Mouse (Mus musculus): Measurements from ENCODE around the gene Gm8212. TPM values are rescaled to one million over a fixed set of nuclear protein-coding genes. Genes with fewer than 3 reads are reported as not detected.
"Not testable (repeated sequence)": the region's sequence is repeated elsewhere in the genome, so short reads cannot be mapped to it uniquely, and the experiment has no call there.

The Gm8212 gene
- not detected in 2 replicates for polyA plus RNA-seq (2015; fragmentation: Nextera tagmentation; extraction: Ambion mirVana)

DNA sequence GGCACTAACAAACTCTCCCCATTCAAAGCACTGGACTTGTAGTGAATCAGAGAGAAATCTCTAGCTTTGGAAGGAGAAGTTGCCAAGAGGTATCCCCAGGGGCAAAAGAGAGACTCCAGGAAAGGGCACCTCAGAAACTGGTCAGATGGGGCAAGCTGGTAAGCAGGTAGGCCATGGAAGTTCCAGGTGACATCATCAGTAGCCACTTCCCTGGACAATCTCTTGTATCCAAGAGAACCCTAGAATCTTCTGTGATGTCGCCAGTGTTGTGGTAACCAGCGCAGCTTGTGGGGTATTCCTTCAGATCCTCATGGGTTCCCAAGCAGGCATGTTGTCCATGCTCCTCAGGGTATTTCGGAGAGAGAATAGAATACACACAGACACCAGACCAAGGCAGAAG, at the start of gene Gm8212:
Gm8212 (plus strand) TSS at position 301 of the 400 bp plus-strand sequence.
- not testable (repeated sequence) for H3K4me3 ChIP-seq; H3K9ac ChIP-seq; H3K27ac ChIP-seq (replicated peaks); H3K4me1 ChIP-seq (replicated peaks); H3K9me3 ChIP-seq; H3K36me3 ChIP-seq; ATAC-seq (ENCODE audit: low FRiP score, low read depth); H3K4me2 ChIP-seq; H3K27me3 ChIP-seq
- WGBS = 93% methylated on average over 1 of the region's 3 CpGs

DNA sequence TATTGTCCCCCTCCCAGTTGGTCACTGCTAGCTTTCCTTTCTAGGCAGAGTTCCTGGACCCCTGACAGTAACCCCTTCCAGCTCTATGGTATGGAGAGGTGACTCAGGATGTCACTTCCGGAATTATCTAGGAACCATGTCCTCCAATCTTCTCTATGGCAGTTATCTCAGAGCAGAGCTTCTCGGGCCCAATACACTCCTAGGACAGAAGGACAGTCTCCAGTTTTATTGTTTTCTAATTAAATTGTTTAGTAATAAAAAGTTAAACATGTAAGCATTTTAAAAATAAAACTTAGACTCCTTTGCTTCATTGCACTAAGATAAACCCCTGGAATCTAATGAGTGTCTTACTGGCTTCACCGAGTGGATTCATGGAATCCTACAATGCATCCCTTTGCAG, 15.7 kb downstream of the Gm8212 start, which contains the start of gene 4930503E14Rik:
4930503E14Rik (minus strand) TSS at position 101 of the 400 bp plus-strand sequence.
- not testable (repeated sequence) for H3K4me3 ChIP-seq; H3K27ac ChIP-seq (replicated peaks); H3K4me2 ChIP-seq; H3K36me3 ChIP-seq; H3K4me1 ChIP-seq (replicated peaks); H3K9me3 ChIP-seq; H3K27me3 ChIP-seq; ATAC-seq (ENCODE audit: low FRiP score, low read depth); H3K9ac ChIP-seq
- 93% methylated on average over 3 of the region's 3 CpGs for WGBS

- H3K27ac ChIP-seq (replicated peaks) = no peak overlapping the region
- ATAC-seq (ENCODE audit: low FRiP score, low read depth) = no peak
- no peaks in the 10 kb centered on the region for H3K4me1 ChIP-seq (replicated peaks)
- H3K9ac ChIP-seq = no peak overlapping the region
- no peak overlapping the region for H3K4me3 ChIP-seq
- no peaks in the 10 kb centered on the region for H3K9me3 ChIP-seq
- H3K36me3 ChIP-seq = no peaks in the 10 kb centered on the region
- WGBS = 92% methylated on average over 16 of the region's 16 CpGs
- no peak overlapping the region for H3K4me2 ChIP-seq
- no peaks in the 10 kb centered on the region for H3K27me3 ChIP-seq
These were observed 50.6 kb downstream of the Gm8212 start for GRCm38 (mm10) chr14:44248039-44248438.

Other genes with a start within 250 kb of the Gm8212 start
- not detected in 2 replicates for gene Ang5, start 240.6 kb upstream of the Gm8212 start, polyA plus RNA-seq (2015; fragmentation: Nextera tagmentation; extraction: Ambion mirVana)
- not detected in 2 replicates for gene Ang6, start 195.4 kb upstream of the Gm8212 start, polyA plus RNA-seq (2015; fragmentation: Nextera tagmentation; extraction: Ambion mirVana)
- not detected in 2 replicates for gene Ear2, start 95.0 kb upstream of the Gm8212 start, polyA plus RNA-seq (2015; fragmentation: Nextera tagmentation; extraction: Ambion mirVana)
- gene Gm3327, start 73.8 kb upstream of the Gm8212 start, polyA plus RNA-seq (2015; fragmentation: Nextera tagmentation; extraction: Ambion mirVana) = not detected in 2 replicates
- gene 4930503E14Rik, start 15.6 kb downstream of the Gm8212 start, polyA plus RNA-seq (2015; fragmentation: Nextera tagmentation; extraction: Ambion mirVana) = not detected in 2 replicates
- not detected in 2 replicates for gene Gm8220, start 87.9 kb downstream of the Gm8212 start, polyA plus RNA-seq (2015; fragmentation: Nextera tagmentation; extraction: Ambion mirVana)
- not detected in 2 replicates for gene Gm5930, start 140.9 kb downstream of the Gm8212 start, polyA plus RNA-seq (2015; fragmentation: Nextera tagmentation; extraction: Ambion mirVana)
- not detected in 2 replicates for gene Gm8229, start 167.7 kb downstream of the Gm8212 start, polyA plus RNA-seq (2015; fragmentation: Nextera tagmentation; extraction: Ambion mirVana)
- not detected in 2 replicates for gene Gm3371, start 213.0 kb downstream of the Gm8212 start, polyA plus RNA-seq (2015; fragmentation: Nextera tagmentation; extraction: Ambion mirVana)
- not detected in 2 replicates for gene Gm8232, start 236.0 kb downstream of the Gm8212 start, polyA plus RNA-seq (2015; fragmentation: Nextera tagmentation; extraction: Ambion mirVana)

All from hindbrain, embryonic 15.5 days (tissue).